Mouse (Mus musculus): ENCODE data around the gene Ppp3ca. TPM values are rescaled to one million over a fixed set of nuclear protein-coding genes. Genes with fewer than 3 reads are reported as not detected.

Gene Ppp3ca
- polyA plus RNA-seq, 1 experiment from 2014 or later = 67.2 TPM

GRCm38 (mm10) chr3:136669231-136670109 lies 454 bp upstream of the Ppp3ca start:
- peak overlapping the region; percentile 74 to 95 for H3K27ac ChIP-seq (replicated peaks in 1 of 2; ENCODE audit: control insufficient read depth in 1 of 2, insufficient read depth in 1 of 2, low read depth in 2 of 2, low read length in 2 of 2)
- peak overlapping the region; percentile 86 for H3K4me2 ChIP-seq (ENCODE audit: low read length)
- under 1% methylated on average over 50 of the region's 56 CpGs for WGBS
- H3K4me1 ChIP-seq (ENCODE audit: control insufficient read depth in 2 of 2, insufficient read depth in 2 of 2, low read length in 2 of 2) = peaks cover 2 to 32% of the 10 kb centered on the region in 2 experiments
- ATAC-seq (ENCODE audit: insufficient number of reproducible peaks, insufficient read depth, low FRiP score, low read depth) = peak; percentile 98
- no peaks in the 10 kb centered on the region for H3K27me3 ChIP-seq (ENCODE audit: control insufficient read depth, insufficient read depth, low read length)
- peak overlapping the region; percentile 91 for H3K9ac ChIP-seq (ENCODE audit: low read length)
- H3K9me3 ChIP-seq (ENCODE audit: control insufficient read depth, low read length) = no peaks in the 10 kb centered on the region
- no peaks in the 10 kb centered on the region for H3K36me3 ChIP-seq (ENCODE audit: control insufficient read depth, insufficient read depth, low read length)
- peak overlapping the region; percentile 66 to 100 for H3K4me3 ChIP-seq (ENCODE audit: control insufficient read depth in 1 of 2, insufficient read depth in 1 of 2, low read depth in 1 of 2, low read length in 2 of 2)

DNA sequence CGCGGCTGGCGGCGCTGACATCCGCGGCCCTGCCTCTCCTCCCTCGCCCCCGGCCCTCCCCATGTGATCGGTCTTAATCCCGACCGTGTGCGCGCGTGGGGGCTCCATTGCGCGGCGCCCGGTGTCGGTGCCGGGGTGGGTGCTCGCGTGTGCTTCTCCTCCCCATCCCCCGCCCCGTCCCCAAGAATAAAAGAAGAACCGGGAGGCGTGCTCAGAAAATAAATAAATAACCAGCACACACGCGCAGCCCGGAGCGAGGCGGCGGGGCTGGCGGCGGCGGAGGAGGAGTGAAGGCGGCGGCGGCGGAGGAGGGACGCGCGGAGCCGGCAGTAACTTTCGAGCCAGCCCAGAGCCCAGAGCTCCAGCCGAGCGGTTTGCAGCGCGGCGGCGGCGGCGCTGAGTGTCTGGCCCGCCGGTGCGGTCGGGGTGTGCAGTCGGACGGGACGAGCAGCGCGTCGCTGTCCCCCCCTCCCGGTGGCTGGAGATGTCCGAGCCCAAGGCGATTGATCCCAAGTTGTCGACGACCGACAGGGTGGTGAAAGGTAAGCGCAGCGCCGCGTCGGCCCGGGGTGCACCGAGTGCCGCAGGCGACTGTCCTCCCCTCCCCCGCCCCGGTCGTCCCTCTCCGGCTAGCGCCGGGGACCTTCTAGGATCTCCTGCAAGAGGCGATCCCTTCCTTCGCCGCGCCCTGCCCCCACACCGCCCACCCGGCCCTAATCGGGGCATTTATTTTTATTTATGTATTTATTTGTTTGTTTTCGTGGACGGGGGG lies 622 bp downstream of the Ppp3ca start:
- H3K36me3 ChIP-seq (ENCODE audit: control insufficient read depth, insufficient read depth, low read length) = no peaks in the 10 kb centered on the region
- H3K4me3 ChIP-seq (ENCODE audit: control insufficient read depth in 1 of 2, insufficient read depth in 1 of 2, low read depth in 1 of 2, low read length in 2 of 2) = peak overlapping the region; percentile 66 to 100
- H3K9me3 ChIP-seq (ENCODE audit: control insufficient read depth, low read length) = no peaks in the 10 kb centered on the region
- peak overlapping the region; percentile 91 for H3K9ac ChIP-seq (ENCODE audit: low read length)
- H3K4me2 ChIP-seq (ENCODE audit: low read length) = peak overlapping the region; percentile 86
- H3K4me1 ChIP-seq (ENCODE audit: control insufficient read depth in 2 of 2, insufficient read depth in 2 of 2, low read length in 2 of 2) = peaks cover 2 to 32% of the 10 kb centered on the region in 2 experiments
- H3K27me3 ChIP-seq (ENCODE audit: control insufficient read depth, insufficient read depth, low read length) = no peaks in the 10 kb centered on the region
- peak; percentile 22 for ATAC-seq (ENCODE audit: insufficient number of reproducible peaks, insufficient read depth, low FRiP score, low read depth)
- peak overlapping the region; percentile 81 to 95 for H3K27ac ChIP-seq (replicated peaks in 1 of 2; ENCODE audit: control insufficient read depth in 1 of 2, insufficient read depth in 1 of 2, low read depth in 2 of 2, low read length in 2 of 2)
- WGBS = under 1% methylated on average over 89 of the region's 92 CpGs

DNA sequence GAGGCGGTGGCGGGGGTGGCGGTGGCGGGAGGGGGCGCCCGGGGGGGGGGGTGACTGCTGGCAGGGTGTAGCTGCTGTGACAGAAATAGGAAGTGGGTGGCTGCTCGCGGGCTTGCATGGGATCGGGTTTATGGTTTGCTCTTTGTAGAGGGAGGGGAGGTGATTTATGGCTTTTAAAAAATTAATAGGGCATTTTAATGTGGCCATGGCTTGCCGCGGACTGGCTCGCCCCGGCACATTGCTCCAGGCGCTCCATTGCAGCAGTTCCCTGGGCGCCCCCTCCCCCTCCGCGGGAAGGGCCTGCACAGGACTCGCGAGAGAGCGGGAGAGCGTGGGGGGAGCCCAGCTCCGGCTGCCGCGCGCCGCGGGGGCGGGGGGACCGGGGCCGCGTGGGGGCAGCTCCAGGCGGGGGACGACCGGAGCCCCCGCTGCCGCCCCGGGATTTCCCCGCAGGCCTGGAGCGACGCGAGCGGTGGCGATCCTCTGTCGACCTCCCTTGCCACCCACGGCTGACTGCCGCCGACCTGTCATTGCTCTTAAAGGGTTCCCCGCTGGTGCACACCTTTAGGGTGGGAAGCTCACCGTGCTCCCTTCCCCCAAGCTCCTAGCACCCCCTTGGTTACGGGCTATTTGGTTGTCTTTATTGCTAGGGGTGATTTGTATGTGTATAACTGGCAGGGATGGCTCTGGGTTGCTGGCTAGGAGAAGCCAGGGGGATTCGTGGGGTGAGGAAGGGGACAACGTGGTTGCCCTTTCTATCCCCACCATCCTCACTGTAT lies 1.4 kb downstream of the Ppp3ca start:
- 1% methylated on average over 27 of the region's 52 CpGs for WGBS
- Histone ChIP-seq H3K27me3 (ENCODE audit: control insufficient read depth, insufficient read depth, low read length) (no peaks in the 10 kb centered on the region), H3K4me2 (ENCODE audit: low read length) (peak overlapping the region; percentile 86), H3K9me3 (ENCODE audit: control insufficient read depth, low read length) (no peaks in the 10 kb centered on the region), H3K4me1 (ENCODE audit: control insufficient read depth in 2 of 2, insufficient read depth in 2 of 2, low read length in 2 of 2) (peaks cover 2 to 32% of the 10 kb centered on the region in 2 experiments), H3K27ac (replicated peaks in 1 of 2; ENCODE audit: control insufficient read depth in 1 of 2, insufficient read depth in 1 of 2, low read depth in 2 of 2, low read length in 2 of 2) (peak overlapping the region; percentile 81 to 95), H3K9ac (ENCODE audit: low read length) (peak overlapping the region; percentile 91), H3K4me3 (ENCODE audit: control insufficient read depth in 1 of 2, insufficient read depth in 1 of 2, low read depth in 1 of 2, low read length in 2 of 2) (peak overlapping the region; percentile 66 to 100), H3K36me3 (ENCODE audit: control insufficient read depth, insufficient read depth, low read length) (no peaks in the 10 kb centered on the region)
- peak; percentile 15; the same call in 1 of the 2 replicates for ATAC-seq (ENCODE audit: insufficient number of reproducible peaks, insufficient read depth, low FRiP score, low read depth)

DNA sequence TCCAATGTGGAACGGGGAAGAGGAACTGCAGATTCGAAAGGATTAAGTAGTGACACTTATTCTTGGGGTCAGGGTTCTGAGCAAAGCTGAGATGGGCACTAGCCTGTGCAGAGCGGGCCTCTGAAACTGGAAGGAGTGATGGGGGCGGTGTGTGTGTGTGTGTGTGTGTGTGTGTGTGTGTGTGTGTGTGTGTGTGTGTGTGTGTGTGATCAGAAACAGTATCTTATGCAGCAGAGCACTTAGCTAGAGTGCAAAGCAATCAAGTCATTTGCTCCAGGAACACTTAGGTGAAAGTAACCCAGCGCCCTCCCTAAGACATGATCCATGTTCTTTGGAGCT lies 2.0 kb downstream of the Ppp3ca start:
- Histone ChIP-seq H3K36me3 (ENCODE audit: control insufficient read depth, insufficient read depth, low read length) (no peaks in the 10 kb centered on the region), H3K9ac (ENCODE audit: low read length) (peak overlapping the region; percentile 91), H3K27me3 (ENCODE audit: control insufficient read depth, insufficient read depth, low read length) (no peaks in the 10 kb centered on the region), H3K9me3 (ENCODE audit: control insufficient read depth, low read length) (no peaks in the 10 kb centered on the region), H3K4me3 (ENCODE audit: control insufficient read depth in 1 of 2, insufficient read depth in 1 of 2, low read depth in 1 of 2, low read length in 2 of 2) (peak overlapping the region; percentile 66 to 100), H3K4me1 (ENCODE audit: control insufficient read depth in 2 of 2, insufficient read depth in 2 of 2, low read length in 2 of 2) (peaks cover 2 to 37% of the 10 kb centered on the region in 2 experiments), H3K27ac (replicated peaks in 1 of 2; ENCODE audit: control insufficient read depth in 1 of 2, insufficient read depth in 1 of 2, low read depth in 2 of 2, low read length in 2 of 2) (peak overlapping the region; percentile 76 to 95), H3K4me2 (ENCODE audit: low read length) (peak overlapping the region; percentile 86)
- 13% methylated on average over 4 of the region's 5 CpGs for WGBS
- no peak for ATAC-seq (ENCODE audit: insufficient number of reproducible peaks, insufficient read depth, low FRiP score, low read depth)

GRCm38 (mm10) chr3:136672870-136673269 lies 2.9 kb downstream of the Ppp3ca start:
- no peak for ATAC-seq (ENCODE audit: insufficient number of reproducible peaks, insufficient read depth, low FRiP score, low read depth)
- Histone ChIP-seq H3K9me3 (ENCODE audit: control insufficient read depth, low read length) (no peaks in the 10 kb centered on the region), H3K36me3 (ENCODE audit: control insufficient read depth, insufficient read depth, low read length) (no peaks in the 10 kb centered on the region), H3K27ac (replicated peaks in 1 of 2; ENCODE audit: control insufficient read depth in 1 of 2, insufficient read depth in 1 of 2, low read depth in 2 of 2, low read length in 2 of 2) (no peak overlapping the region), H3K4me3 (ENCODE audit: control insufficient read depth in 1 of 2, insufficient read depth in 1 of 2, low read depth in 1 of 2, low read length in 2 of 2) (no peak overlapping the region; a peak in 1 of 4 replicates), H3K9ac (ENCODE audit: low read length) (no peak overlapping the region), H3K4me2 (ENCODE audit: low read length) (peak overlapping the region; percentile 86), H3K4me1 (ENCODE audit: control insufficient read depth in 2 of 2, insufficient read depth in 2 of 2, low read length in 2 of 2) (peaks cover 2 to 36% of the 10 kb centered on the region in 2 experiments), H3K27me3 (ENCODE audit: control insufficient read depth, insufficient read depth, low read length) (no peaks in the 10 kb centered on the region)
- 73% methylated on average over 3 of the region's 3 CpGs for WGBS

GRCm38 (mm10) chr3:136673363-136673762 lies 3.4 kb downstream of the Ppp3ca start:
- Histone ChIP-seq H3K4me2 (ENCODE audit: low read length) (0 out of 2 replicates have a peak overlapping the region, but pooled peaks have one; percentile 16), H3K4me3 (ENCODE audit: control insufficient read depth in 1 of 2, insufficient read depth in 1 of 2, low read depth in 1 of 2, low read length in 2 of 2) (no peak overlapping the region), H3K27me3 (ENCODE audit: control insufficient read depth, insufficient read depth, low read length) (no peaks in the 10 kb centered on the region), H3K4me1 (ENCODE audit: control insufficient read depth in 2 of 2, insufficient read depth in 2 of 2, low read length in 2 of 2) (peaks cover 2 to 32% of the 10 kb centered on the region in 2 experiments), H3K9ac (ENCODE audit: low read length) (no peak overlapping the region), H3K9me3 (ENCODE audit: control insufficient read depth, low read length) (no peaks in the 10 kb centered on the region), H3K36me3 (ENCODE audit: control insufficient read depth, insufficient read depth, low read length) (no peaks in the 10 kb centered on the region), H3K27ac (replicated peaks in 1 of 2; ENCODE audit: control insufficient read depth in 1 of 2, insufficient read depth in 1 of 2, low read depth in 2 of 2, low read length in 2 of 2) (no peak overlapping the region)
- no peak for ATAC-seq (ENCODE audit: insufficient number of reproducible peaks, insufficient read depth, low FRiP score, low read depth)
- 44% methylated on average over 2 of the region's 2 CpGs for WGBS

GRCm38 (mm10) chr3:136674486-136674885 lies 4.6 kb downstream of the Ppp3ca start:
- no peak overlapping the region for H3K27ac ChIP-seq (replicated peaks in 1 of 2; ENCODE audit: control insufficient read depth in 1 of 2, insufficient read depth in 1 of 2, low read depth in 2 of 2, low read length in 2 of 2)
- 71% methylated on average over 5 of the region's 5 CpGs for WGBS
- H3K4me3 ChIP-seq (ENCODE audit: control insufficient read depth in 1 of 2, insufficient read depth in 1 of 2, low read depth in 1 of 2, low read length in 2 of 2) = no peak overlapping the region
- no peaks in the 10 kb centered on the region for H3K36me3 ChIP-seq (ENCODE audit: control insufficient read depth, insufficient read depth, low read length)
- no peak overlapping the region for H3K9ac ChIP-seq (ENCODE audit: low read length)
- no peak for ATAC-seq (ENCODE audit: insufficient number of reproducible peaks, insufficient read depth, low FRiP score, low read depth)
- H3K4me1 ChIP-seq (ENCODE audit: control insufficient read depth in 2 of 2, insufficient read depth in 2 of 2, low read length in 2 of 2) = peaks cover 3 to 30% of the 10 kb centered on the region in 2 experiments
- no peak overlapping the region for H3K4me2 ChIP-seq (ENCODE audit: low read length)
- no peaks in the 10 kb centered on the region for H3K27me3 ChIP-seq (ENCODE audit: control insufficient read depth, insufficient read depth, low read length)
- no peaks in the 10 kb centered on the region for H3K9me3 ChIP-seq (ENCODE audit: control insufficient read depth, low read length)

All from heart, embryonic 14.5 days (tissue).